Mouse (Mus musculus) midbrain, embryonic 16.5 days (tissue): ENCODE measurements around the gene Cnga1. TPM values are rescaled to one million over a fixed set of nuclear protein-coding genes. Genes with fewer than 3 reads are reported as not detected.
"Not testable (repeated sequence)": the region's sequence is repeated elsewhere in the genome, so short reads cannot be mapped to it uniquely, and the experiment has no call there.

Source experiments
- ATAC-seq: fragments of 200-750 bp; cut with Nextera tagmentation; 2 replicates; pipeline ENCODE4 v1.8.0; 2017; ENCODE audit warnings: moderate TSS enrichment
- H3K27ac ChIP-seq: fragments of 300-500 bp; sonication (generic); 2 replicates; pipeline ENCODE4 v1.5.1; 2014; ENCODE audit warnings: mild to moderate bottlenecking, low read length, mixed read lengths
- H3K27me3 ChIP-seq: fragments of 300-500 bp; sonication (generic); 2 replicates; pipeline ENCODE4 v1.6.1; 2014; ENCODE audit warnings: low read depth, low read length, mixed read lengths; ENCODE audit not compliant: control insufficient read depth, insufficient read depth
- H3K36me3 ChIP-seq: fragments of 300-500 bp; sonication (generic); 2 replicates; pipeline ENCODE4 v1.6.1; 2014; ENCODE audit warnings: mild to moderate bottlenecking, low read length, moderate library complexity, mixed read lengths; ENCODE audit not compliant: control insufficient read depth, insufficient read depth
- H3K4me1 ChIP-seq: fragments of 300-500 bp; sonication (generic); 2 replicates; pipeline ENCODE4 v1.6.1; 2014; ENCODE audit warnings: mild to moderate bottlenecking, low read length, mixed read lengths; ENCODE audit not compliant: control insufficient read depth, insufficient read depth
- H3K4me2 ChIP-seq: fragments of 300-500 bp; sonication (generic); 2 replicates; pipeline ENCODE4 v1.6.1; 2014; ENCODE audit warnings: mild to moderate bottlenecking, low read length, mixed read lengths
- H3K4me3 ChIP-seq: fragments of 300-500 bp; sonication (generic); 2 replicates; pipeline ENCODE4 v1.5.1; 2014; ENCODE audit warnings: low read depth, mild to moderate bottlenecking, low read length, moderate library complexity, mixed read lengths
- H3K9ac ChIP-seq: fragments of 300-500 bp; sonication (generic); 2 replicates; pipeline ENCODE4 v1.6.1; 2014; ENCODE audit warnings: low read depth, low read length, mixed read lengths
- H3K9me3 ChIP-seq: fragments of 300-500 bp; sonication (generic); replicated peaks from 2 replicates; pipeline ENCODE4 v1.6.1; 2014; ENCODE audit warnings: mild to moderate bottlenecking, low read length, mixed read lengths; ENCODE audit not compliant: control insufficient read depth, poor library complexity, severe bottlenecking
- WGBS: fragments of 180-500 bp; shearing (Covaris S2); extraction: QIAGEN DNeasy Blood & Tissue Kit; methylation state at CpG from one replicate; pipeline ENCODE4 v1.1.7; 2014; 5-methylcytosine and 5-hydroxymethylcytosine counted together
- polyA plus RNA-seq: library from polyadenylated mRNA; unstranded; fragments of >200 nt; fragmentation: Nextera tagmentation; extraction: Ambion mirVana; gene quantifications from 2 replicates; pipeline ENCODE4 v1.2.1, GENCODE M21; 2015

The Cnga1 gene
- polyA plus RNA-seq, 1 experiment from 2014 or later: not detected

DNA sequence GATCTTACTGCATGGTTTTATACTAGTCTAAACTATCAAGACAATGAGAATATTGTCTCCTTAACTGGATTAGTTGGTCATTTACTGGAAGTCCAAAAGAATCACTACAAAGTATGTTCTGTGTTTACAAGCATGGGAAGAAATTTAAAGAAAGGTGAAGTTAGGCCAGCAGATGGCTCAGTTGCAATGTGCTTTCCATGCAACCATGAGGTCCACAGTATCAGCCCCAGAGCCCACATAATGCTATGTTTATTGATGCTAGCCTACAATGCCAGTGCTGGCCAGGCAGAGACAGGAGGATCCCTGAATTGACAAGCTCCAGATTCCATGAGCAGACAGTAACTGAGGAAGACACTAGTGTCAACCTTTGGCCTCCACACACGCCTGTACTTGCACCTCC lies 23.1 kb downstream of the Cnga1 start:
- Histone ChIP-seq H3K9me3 (no peaks in the 10 kb centered on the region), H3K9ac (no peak overlapping the region), H3K27me3 (no peaks in the 10 kb centered on the region), H3K4me1 (no peaks in the 10 kb centered on the region), H3K27ac (no peak overlapping the region), H3K36me3 (no peaks in the 10 kb centered on the region), H3K4me3 (no peak overlapping the region), H3K4me2 (no peak overlapping the region)
- no peak for ATAC-seq
- 95% methylated on average over 1 of the region's 1 CpGs for WGBS

DNA sequence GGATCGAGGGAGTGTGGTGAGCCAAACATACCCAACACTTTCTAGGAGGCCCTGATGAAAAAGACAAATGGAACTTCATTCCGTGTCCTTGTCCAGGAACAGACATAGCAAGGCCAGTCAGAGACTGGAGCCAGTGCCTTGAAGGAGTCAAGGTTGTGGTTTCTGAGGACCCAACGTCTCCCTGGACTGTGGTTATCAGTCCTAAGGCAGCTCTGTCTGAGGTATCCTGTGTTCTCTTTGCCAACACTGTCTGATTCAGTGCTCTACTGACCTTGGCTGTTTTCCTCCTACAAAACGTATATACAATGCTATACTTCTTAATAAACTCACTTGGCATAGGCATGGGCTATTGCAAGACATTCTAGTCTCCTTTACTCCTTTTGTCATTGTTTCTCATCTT lies 26.7 kb downstream of the Cnga1 start:
- Histone ChIP-seq H3K36me3 (no peaks in the 10 kb centered on the region), H3K27me3 (no peaks in the 10 kb centered on the region), H3K27ac (no peak overlapping the region), H3K9ac (no peak overlapping the region), H3K4me1 (no peaks in the 10 kb centered on the region), H3K4me3 (no peak overlapping the region), H3K4me2 (no peak overlapping the region), H3K9me3 (no peaks in the 10 kb centered on the region)
- WGBS: 89% methylated on average over 4 of the region's 4 CpGs
- ATAC-seq: no peak

DNA sequence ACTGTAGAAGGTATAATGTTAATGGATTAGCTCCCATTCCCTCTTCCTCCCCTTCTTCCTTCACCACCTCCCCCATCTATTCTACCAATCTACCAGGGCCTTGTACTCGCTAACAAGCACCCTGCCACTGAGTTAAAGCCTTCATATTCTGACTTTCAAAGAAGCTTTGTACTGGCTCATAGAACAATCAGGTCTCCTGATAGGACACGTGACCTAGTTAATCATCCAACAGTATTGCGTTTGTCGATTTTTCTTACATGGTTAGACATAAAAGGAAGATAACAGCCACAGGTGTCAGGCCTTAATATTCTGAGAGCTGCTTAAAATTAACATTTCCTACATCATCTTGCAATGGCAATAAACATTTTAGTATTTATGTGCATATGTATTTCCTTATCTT lies 40.9 kb downstream of the Cnga1 start:
- Histone ChIP-seq H3K36me3 (no peaks in the 10 kb centered on the region), H3K27ac (no peak overlapping the region), H3K4me1 (no peaks in the 10 kb centered on the region), H3K27me3 (no peaks in the 10 kb centered on the region), H3K4me2 (no peak overlapping the region), H3K9ac (no peak overlapping the region), H3K9me3 (peaks cover 3% of the 10 kb centered on the region; the same call in 1 of the 2 replicates), H3K4me3 (no peak overlapping the region)
- ATAC-seq: no peak
- 90% methylated on average over 4 of the region's 4 CpGs for WGBS

DNA sequence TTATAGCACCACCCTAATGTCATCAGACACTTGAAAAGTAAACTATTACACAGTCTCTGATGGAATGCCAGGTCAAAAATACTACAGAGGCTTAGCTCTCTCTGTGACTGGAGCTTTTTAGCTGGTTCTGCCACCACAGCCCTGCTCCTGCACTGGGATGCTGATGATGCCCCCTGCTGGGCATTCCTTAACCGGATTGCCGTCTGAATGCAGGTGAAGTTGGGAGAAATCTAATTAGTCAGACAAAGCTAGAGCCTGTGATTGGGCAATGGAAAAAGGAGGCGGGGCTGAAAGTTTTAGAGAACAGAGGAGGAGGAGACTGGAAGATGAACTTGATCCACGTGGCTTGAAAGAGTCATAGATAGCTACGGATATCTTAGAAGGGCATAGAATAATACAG lies 43.1 kb downstream of the Cnga1 start:
- H3K9ac ChIP-seq: no peak overlapping the region
- no peak overlapping the region for H3K4me3 ChIP-seq
- ATAC-seq: no peak
- H3K9me3 ChIP-seq: peaks cover 3% of the 10 kb centered on the region; the same call in 1 of the 2 replicates
- H3K27ac ChIP-seq: no peak overlapping the region
- no peaks in the 10 kb centered on the region for H3K36me3 ChIP-seq
- no peak overlapping the region for H3K4me2 ChIP-seq
- no peaks in the 10 kb centered on the region for H3K4me1 ChIP-seq
- WGBS: 7% methylated on average over 5 of the region's 5 CpGs
- no peaks in the 10 kb centered on the region for H3K27me3 ChIP-seq

DNA sequence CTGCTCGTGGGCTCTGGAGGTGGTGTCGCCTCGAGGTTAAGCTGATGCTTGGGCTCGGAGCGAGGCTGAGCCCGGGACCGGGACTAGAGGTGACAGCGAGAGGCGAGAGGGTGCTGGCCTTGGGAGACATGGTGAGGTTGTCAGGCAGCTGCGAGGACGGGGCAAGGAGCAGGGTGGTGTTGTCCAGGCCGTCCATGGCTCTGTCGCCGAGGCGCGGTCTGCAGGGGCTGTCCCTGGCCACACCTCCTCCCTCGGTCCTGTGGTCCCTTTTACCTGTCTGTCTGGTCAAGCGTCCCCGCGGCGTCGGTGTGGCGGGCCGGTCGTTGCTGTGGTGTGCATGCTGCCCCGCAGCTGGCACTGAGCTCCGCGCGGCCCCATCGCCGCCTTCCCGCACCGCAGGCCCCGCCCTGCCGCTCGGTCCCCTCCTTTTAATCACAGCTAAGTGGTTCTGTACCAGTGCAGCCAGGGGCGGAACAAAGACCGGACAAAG lies 56.8 kb downstream of the Cnga1 start, which contains the start of gene Gm5868:
Gene Gm5868 (minus strand): TSS at position 360 of the 490 bp plus-strand sequence.
- peak; percentile 83 for ATAC-seq
- peak within 1 kb of the TSS; percentile 60 for H3K9ac ChIP-seq
- 2% methylated on average over 37 of the region's 38 CpGs for WGBS
- no peak within 1 kb of the TSS for H3K27ac ChIP-seq
- H3K36me3 ChIP-seq: no peaks in the 10 kb centered on the region
- H3K4me2 ChIP-seq: peak within 1 kb of the TSS; percentile 62
- H3K27me3 ChIP-seq: no peaks in the 10 kb centered on the region
- peak within 1 kb of the TSS; percentile 39 for H3K4me3 ChIP-seq
- no peaks in the 10 kb centered on the region; the same call in 1 of the 2 replicates for H3K4me1 ChIP-seq
- no peaks in the 10 kb centered on the region for H3K9me3 ChIP-seq

DNA sequence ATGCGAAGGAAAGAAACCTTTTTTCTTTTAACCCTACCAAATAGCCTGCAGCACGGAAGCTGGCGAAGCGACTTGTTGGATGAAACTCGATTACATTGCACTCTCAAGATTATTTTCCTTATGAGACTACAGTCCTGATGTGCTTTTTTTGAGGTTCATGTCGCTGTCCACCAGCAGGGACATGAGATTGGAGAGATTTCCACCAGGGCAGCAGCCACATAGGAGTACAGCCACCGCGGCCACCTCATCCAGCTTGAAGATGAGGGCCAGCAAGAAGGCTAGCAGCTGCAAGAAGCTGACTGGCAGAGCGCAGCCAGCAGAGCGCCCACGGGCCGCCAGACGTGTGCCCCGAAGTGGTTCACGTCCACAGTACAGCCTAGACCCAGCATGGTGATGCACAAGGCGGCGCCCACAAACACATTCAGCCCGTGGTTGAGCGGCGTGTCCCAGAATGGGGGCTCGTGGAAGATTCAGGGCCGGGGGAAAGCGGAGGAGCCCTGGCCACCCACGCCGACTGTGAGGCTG lies 57.3 kb downstream of the Cnga1 start:
- Histone ChIP-seq H3K4me2 (peak overlapping the region; percentile 62), H3K9ac (peak overlapping the region; percentile 60), H3K4me3 (peak overlapping the region; percentile 39)
- not testable (repeated sequence) for H3K27me3 ChIP-seq, H3K9me3 ChIP-seq, H3K4me1 ChIP-seq, H3K27ac ChIP-seq, H3K36me3 ChIP-seq
- ATAC-seq: peak; percentile 73
- 43% methylated on average over 25 of the region's 25 CpGs for WGBS

DNA sequence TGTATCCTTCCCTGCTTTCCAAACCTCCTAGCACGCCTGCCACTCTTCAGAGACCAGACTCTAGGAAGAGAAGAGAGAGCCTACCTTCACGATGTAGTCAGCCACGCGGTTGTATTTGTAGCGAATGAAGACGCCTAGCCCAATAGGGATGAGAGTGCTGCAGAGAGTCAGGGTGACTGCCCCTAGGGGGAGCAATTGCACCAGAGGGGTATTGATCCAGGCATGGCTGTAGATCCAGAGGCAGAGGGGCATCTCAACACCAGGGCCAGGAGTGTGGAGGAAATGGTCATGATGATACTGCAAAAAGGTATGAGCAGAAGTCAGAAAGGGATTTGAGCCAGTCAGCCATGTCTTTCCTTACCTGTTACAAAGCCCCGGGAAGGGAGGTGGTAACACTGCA lies 58.0 kb downstream of the Cnga1 start:
- H3K27me3 ChIP-seq, H3K36me3 ChIP-seq, H3K4me1 ChIP-seq, H3K4me3 ChIP-seq, H3K9ac ChIP-seq, H3K27ac ChIP-seq, H3K9me3 ChIP-seq, H3K4me2 ChIP-seq: not testable (repeated sequence)
- ATAC-seq: peak; percentile 50; the same call in 1 of the 2 replicates
- 48% methylated on average over 7 of the region's 7 CpGs for WGBS

DNA sequence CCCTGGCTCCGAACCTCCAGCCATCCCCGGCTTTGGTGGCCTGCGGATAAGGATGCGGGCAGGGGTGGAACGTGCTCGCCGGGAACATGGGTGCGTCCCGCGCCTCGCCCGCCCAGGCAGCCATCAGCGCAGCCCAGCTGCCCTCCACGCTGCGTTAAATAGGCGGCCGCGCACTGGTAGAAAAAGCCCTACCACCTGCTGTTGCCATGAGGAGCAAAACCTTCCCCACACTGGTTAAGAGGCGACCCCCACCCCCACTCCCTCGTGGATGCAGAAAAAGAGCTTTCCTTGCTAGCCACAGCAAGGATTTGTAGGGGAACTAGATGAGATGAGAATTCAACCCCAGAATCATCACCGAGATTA lies 63.1 kb downstream of the Cnga1 start, which contains the start of gene Zar1:
Gene Zar1 (minus strand): TSS at position 285 of the 363 bp plus-strand sequence.
- H3K27me3 ChIP-seq, H3K27ac ChIP-seq, H3K36me3 ChIP-seq, H3K9me3 ChIP-seq, H3K4me1 ChIP-seq, ATAC-seq: not testable (repeated sequence)
- Histone ChIP-seq H3K4me2 (peak within 1 kb of the TSS; percentile 63), H3K9ac (peak within 1 kb of the TSS; percentile 57; the same call in 1 of the 2 replicates), H3K4me3 (peak within 1 kb of the TSS; percentile 43)
- 7% methylated on average over 16 of the region's 21 CpGs for WGBS

DNA sequence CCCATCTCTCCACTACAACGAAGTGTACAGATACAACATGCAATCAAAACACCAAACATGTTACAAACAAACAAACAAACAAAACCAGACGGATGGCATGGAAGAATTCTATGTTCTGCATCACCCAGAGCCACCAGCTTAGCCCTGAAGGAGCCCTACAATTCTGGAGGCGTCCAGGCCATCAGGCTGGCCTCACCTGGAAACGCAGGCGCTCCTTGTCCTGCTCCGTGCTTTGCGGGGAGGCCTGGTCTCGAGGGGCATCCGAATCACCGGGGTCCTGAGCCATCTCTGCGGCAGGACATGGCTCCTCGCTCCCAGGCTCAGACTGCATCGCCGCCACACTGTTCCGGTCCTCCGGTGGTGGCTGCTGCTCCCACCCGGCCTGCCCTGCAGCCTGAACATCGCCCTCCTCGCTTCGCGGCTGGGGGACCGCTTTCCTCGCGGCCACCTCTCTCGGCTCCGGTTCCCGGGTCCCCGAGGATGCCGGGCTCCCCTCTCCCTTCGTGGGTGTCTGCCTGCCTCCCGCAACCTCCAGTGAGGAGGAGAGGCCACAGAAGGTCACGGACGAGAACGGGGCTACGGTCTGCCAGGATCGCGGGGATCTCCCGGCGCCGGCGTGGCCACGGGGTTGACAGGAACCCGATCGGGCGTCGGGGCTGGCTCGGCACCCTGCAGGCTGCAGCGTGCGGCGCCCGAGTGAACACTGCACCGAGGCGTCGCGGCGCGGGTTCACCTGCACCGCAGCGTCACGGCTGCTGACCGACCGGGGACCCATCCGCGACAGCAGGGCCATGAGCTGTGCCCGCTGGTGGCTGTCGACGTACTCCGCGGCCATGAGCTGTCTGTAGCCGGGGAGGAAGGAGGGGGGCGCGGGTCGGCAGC lies 63.7 kb downstream of the Cnga1 start:
- H3K9me3 ChIP-seq, H3K4me1 ChIP-seq, H3K36me3 ChIP-seq, H3K27ac ChIP-seq, H3K27me3 ChIP-seq: not testable (repeated sequence)
- 5% methylated on average over 40 of the region's 73 CpGs for WGBS
- H3K9ac ChIP-seq: peak overlapping the region; percentile 57; the same call in 1 of the 2 replicates
- peak overlapping the region; percentile 63 for H3K4me2 ChIP-seq
- ATAC-seq: peak; percentile 83
- H3K4me3 ChIP-seq: peak overlapping the region; percentile 43
